Mouse (Mus musculus) spleen, adult 2 months (tissue): Measurements from ENCODE around the gene Ncor2.

ENCODE experiments used
- CTCF ChIP-seq: fragments of 200-500 bp; IDR thresholded peaks from 2 replicates; pipeline ENCODE4 v1.5.1; 2011; ENCODE audit warnings: mild to moderate bottlenecking, inconsistent platforms; ENCODE audit not compliant: insufficient read depth, insufficient read length, insufficient replicate concordance; ENCODE audit errors: extremely low read depth
- POLR2A ChIP-seq: fragments of 200-500 bp; IDR thresholded peaks from 2 replicates; pipeline ENCODE4 v1.6.1; 2011; ENCODE audit warnings: low read depth, low read length, inconsistent platforms

- TF ChIP-seq CTCF, result no peak
- no peak for TF ChIP-seq POLR2A
Measured at GRCm38 (mm10) chr5:125045202-125045601, 133.8 kb downstream of the Ncor2 start.
